Mouse (Mus musculus) thymus, adult 2 months (tissue): Measurements from ENCODE around the gene Cdh18. TPM values are rescaled to one million over a fixed set of nuclear protein-coding genes. Genes with fewer than 3 reads are reported as not detected.

Experiments
- DNase-seq: peaks from one replicate; pipeline ENCODE4 v3.0.0; 2021
- H3K27ac ChIP-seq: fragments of 200-500 bp; 2 replicates; pipeline ENCODE4 v1.5.1; 2012; ENCODE audit warnings: low read length, control low read depth; ENCODE audit not compliant: control insufficient read depth, insufficient read depth
- H3K27me3 ChIP-seq: fragments of 200-500 bp; 2 replicates; pipeline ENCODE4 v1.6.1; 2012; ENCODE audit warnings: mild to moderate bottlenecking, low read length, moderate library complexity, mixed read lengths; ENCODE audit not compliant: control insufficient read depth, insufficient read depth
- H3K36me3 ChIP-seq: fragments of 200-500 bp; 2 replicates; pipeline ENCODE4 v1.6.1; 2012; ENCODE audit warnings: mild to moderate bottlenecking, low read length, moderate library complexity; ENCODE audit not compliant: control insufficient read depth, insufficient read depth
- H3K4me1 ChIP-seq: fragments of 200-500 bp; replicated peaks from 2 replicates; pipeline ENCODE4 v1.6.1; 2012; ENCODE audit warnings: low read length; ENCODE audit not compliant: control insufficient read depth, insufficient read depth
- H3K4me3 ChIP-seq: fragments of 200-500 bp; 2 replicates; pipeline ENCODE4 v1.5.1; 2012; ENCODE audit warnings: mild to moderate bottlenecking, low read length, control low read depth, moderate library complexity; ENCODE audit not compliant: control insufficient read depth, insufficient read depth
- CTCF ChIP-seq: fragments of 200-500 bp; IDR thresholded peaks from 2 replicates; pipeline ENCODE4 v1.5.1; 2012; ENCODE audit warnings: mild to moderate bottlenecking, control low read depth, low read length, moderate library complexity, borderline replicate concordance; ENCODE audit not compliant: control insufficient read depth, poor library complexity, insufficient read depth; ENCODE audit errors: extremely low read depth
- POLR2A ChIP-seq: fragments of 200-500 bp; IDR thresholded peaks from 2 replicates; pipeline ENCODE4 v1.6.1; 2012; ENCODE audit warnings: mild to moderate bottlenecking, low read length, control low read depth, moderate library complexity; ENCODE audit not compliant: control insufficient read depth, poor library complexity, insufficient read depth; ENCODE audit errors: extremely low read depth
- WGBS: fragments of 180-500 bp; shearing (Covaris S2); methylation state at CpG from one replicate; pipeline ENCODE4 v1.1.7; 2018; 5-methylcytosine and 5-hydroxymethylcytosine counted together
- polyA plus RNA-seq: library from polyadenylated mRNA; depleted of rRNA; stranded (reverse); fragments of >200 nt; gene quantifications from 2 replicates; pipeline ENCODE4 v1.2.3, GENCODE M21; 2012

Gene Cdh18
- polyA plus RNA-seq, 1 experiment, result not detected

DNA sequence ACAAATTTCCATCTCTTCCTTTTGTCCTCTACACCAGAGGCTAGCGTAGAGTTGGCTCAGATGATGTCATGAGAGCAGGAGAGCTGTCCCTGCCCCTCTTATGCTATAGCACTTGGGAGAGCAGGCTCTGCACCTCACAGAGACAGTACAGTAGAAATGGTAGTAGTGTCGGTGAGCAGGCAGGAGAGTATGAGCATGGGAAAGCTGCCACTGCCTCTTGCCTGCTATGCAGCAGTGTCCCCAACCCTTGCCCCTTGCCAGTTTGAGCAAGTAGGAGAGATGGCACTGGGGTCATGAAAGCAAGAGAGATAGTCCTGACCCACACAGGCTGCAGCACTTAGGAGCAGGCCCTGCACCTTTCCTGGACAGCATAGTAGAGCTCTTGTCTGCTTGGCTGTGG is 607.1 kb downstream of the Cdh18 start:
- Histone ChIP-seq H3K27ac (no peak overlapping the region), H3K36me3 (no peaks in the 10 kb centered on the region), H3K27me3 (no peaks in the 10 kb centered on the region), H3K4me3 (no peak overlapping the region), H3K4me1 (no peaks in the 10 kb centered on the region)
- TF ChIP-seq POLR2A, result no peak
- TF ChIP-seq CTCF, result no peak
- 77% methylated on average over 2 of the region's 2 CpGs for WGBS
- DNase-seq, result no peak

GRCm38 (mm10) chr15:23164869-23165268 is 616.0 kb downstream of the Cdh18 start:
- H3K4me3 ChIP-seq, result no peak overlapping the region
- no peaks in the 10 kb centered on the region for H3K4me1 ChIP-seq
- H3K27me3 ChIP-seq, result no peaks in the 10 kb centered on the region
- TF ChIP-seq CTCF (no peak), POLR2A (no peak)
- H3K36me3 ChIP-seq, result no peaks in the 10 kb centered on the region
- DNase-seq, result no peak
- 92% methylated on average over 4 of the region's 4 CpGs for WGBS
- H3K27ac ChIP-seq, result no peak overlapping the region

DNA sequence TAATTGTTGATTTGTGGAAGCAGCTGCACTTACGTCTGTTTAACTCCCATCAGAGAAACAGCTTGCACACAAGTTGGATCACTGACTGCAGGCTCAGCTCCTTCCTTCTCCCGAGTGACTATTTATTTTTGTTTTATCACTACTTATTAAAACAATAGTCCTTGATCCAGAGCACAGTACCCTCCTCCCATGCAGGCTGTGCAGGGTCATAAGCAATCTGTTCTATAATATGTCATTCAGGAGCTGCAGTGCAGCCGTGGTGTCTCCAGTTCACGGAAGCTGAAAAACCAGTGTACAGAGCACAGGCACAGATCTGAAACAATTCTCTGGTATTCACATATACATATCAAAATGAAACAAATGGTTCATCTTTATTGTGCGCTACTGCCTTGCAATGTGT is 625.8 kb downstream of the Cdh18 start:
- no peak overlapping the region for H3K27ac ChIP-seq
- H3K36me3 ChIP-seq, result no peaks in the 10 kb centered on the region
- no peaks in the 10 kb centered on the region for H3K27me3 ChIP-seq
- no peaks in the 10 kb centered on the region for H3K4me1 ChIP-seq
- DNase-seq, result no peak
- 92% methylated on average over 5 of the region's 5 CpGs for WGBS
- TF ChIP-seq CTCF (no peak), POLR2A (no peak)
- no peak overlapping the region for H3K4me3 ChIP-seq

DNA sequence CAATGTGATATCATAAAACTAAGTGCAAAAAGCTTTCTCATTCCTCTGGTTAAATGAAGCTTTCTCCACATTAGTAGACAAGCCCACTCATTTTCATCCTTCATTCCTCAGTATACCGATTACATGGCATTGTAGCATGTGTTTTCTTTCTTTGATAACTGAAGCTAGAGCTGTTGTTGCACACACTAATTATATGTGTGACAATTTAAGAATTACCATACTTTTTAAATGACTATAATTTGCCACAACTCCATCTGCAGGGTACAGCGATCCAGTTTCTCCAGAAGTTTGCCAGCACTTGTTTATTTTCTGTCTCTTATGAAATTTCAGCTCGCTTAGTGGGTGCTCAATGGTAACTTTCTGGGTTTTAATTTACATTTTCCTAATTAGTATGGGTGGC is 663.2 kb downstream of the Cdh18 start:
- H3K4me3 ChIP-seq, result no peak overlapping the region
- WGBS, result 89% methylated on average over 3 of the region's 3 CpGs
- no peak overlapping the region for H3K27ac ChIP-seq
- no peaks in the 10 kb centered on the region for H3K27me3 ChIP-seq
- TF ChIP-seq CTCF (no peak), POLR2A (no peak)
- no peaks in the 10 kb centered on the region for H3K36me3 ChIP-seq
- DNase-seq, result no peak
- H3K4me1 ChIP-seq, result no peaks in the 10 kb centered on the region

DNA sequence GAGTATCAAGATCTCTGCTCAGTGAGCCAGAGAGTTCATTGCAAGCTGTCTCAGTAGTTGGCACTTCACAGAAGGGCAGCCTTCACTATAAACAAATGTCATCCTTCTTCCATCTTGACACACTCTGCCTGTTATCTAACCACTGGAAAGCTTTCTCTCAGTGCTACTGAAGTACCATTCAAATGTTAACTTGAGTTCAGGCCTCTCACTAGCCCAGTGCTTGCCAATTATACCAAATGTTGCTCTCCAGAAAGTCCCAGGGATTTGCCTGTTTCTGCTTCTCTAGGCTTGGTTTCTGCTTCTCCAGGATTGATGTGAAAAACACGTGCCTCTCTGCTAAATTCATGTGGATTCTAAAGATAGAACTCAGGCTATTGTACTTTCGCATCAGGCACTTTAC is 681.8 kb downstream of the Cdh18 start:
- no peaks in the 10 kb centered on the region for H3K27me3 ChIP-seq

DNA sequence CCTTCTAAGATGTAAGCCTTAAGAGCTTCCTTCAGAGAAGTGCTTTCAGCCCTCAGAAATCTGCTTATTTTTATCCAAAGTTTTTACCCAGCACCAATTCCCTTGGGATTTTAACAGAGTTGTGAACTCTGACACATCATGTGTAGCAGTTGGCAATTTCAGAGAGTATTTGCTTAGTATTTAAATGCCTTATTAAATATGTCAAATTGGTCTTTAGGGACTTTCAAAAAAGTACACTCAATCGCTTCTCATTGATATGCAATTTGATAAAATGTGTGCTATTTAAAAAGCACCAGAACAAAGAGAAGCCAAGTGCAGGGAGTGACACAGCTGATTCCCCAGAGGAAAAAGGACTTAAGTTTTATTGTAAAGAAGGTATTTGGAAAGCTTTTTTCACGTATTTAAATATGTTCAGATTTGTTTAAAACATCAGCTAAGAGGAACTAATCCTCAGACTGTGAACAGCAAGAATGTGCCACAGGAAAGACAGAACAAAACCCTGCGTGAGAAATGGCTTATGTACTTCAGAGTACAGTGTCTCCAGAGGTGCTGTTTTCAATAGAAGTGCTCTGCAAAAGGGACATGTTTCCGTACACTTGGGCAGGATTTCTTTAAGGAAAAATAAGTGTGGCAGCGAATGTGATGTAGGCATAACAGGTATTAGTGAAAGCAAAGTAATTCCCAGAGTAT is 709.1 kb downstream of the Cdh18 start:
- Histone ChIP-seq H3K4me1 (no peaks in the 10 kb centered on the region), H3K27ac (no peak overlapping the region), H3K4me3 (no peak overlapping the region), H3K36me3 (no peaks in the 10 kb centered on the region), H3K27me3 (no peaks in the 10 kb centered on the region)
- TF ChIP-seq CTCF, result no peak
- no peak for TF ChIP-seq POLR2A
- no peak for DNase-seq
- WGBS, result 75% methylated on average over 5 of the region's 5 CpGs

More for the DNA sequence above, 681.8 kb downstream of the Cdh18 start:
- Histone ChIP-seq H3K27ac (no peak overlapping the region), H3K4me1 (no peaks in the 10 kb centered on the region), H3K36me3 (no peaks in the 10 kb centered on the region), H3K4me3 (no peak overlapping the region)
- TF ChIP-seq POLR2A, result no peak
- TF ChIP-seq CTCF, result no peak
- DNase-seq, result no peak
- 75% methylated on average over 2 of the region's 2 CpGs for WGBS

DNA sequence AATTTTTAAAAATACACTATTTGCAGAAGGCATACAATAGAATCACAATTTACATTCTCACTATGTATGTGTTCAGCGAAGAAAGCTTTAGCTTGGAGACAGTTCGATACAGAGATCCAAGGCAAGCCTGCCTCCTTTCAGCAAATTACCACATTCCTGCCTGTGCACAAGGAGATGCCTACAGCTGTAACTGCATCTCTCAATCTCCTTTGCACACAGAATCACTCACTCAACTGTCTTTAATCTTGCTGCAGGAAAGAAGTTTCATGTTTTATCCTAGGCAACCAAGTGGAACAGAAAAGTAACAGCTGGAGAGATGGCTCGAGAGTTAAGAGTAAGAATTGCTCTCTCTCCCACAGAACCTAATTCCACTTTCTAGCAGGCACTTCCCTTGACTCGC is 729.6 kb downstream of the Cdh18 start:
- no peaks in the 10 kb centered on the region for H3K36me3 ChIP-seq
- DNase-seq, result no peak
- no peaks in the 10 kb centered on the region for H3K4me1 ChIP-seq
- no peak overlapping the region for H3K4me3 ChIP-seq
- 83% methylated on average over 4 of the region's 4 CpGs for whole genome bisulfite sequencing
- H3K27ac ChIP-seq, result no peak overlapping the region
- no peak for TF ChIP-seq CTCF
- TF ChIP-seq POLR2A, result no peak
- H3K27me3 ChIP-seq, result no peaks in the 10 kb centered on the region
